Mouse (Mus musculus): ENCODE measurements around the gene Tecta.

GRCm38 (mm10) chr9:42294131-42294530, 105.6 kb downstream of the Tecta start:
- TF ChIP-seq CTCF (IDR thresholded peaks at IDR 0.05; ENCODE audit: low read depth, low read length) (no peak), POLR2AphosphoS5 (IDR thresholded peaks at IDR 0.05; ENCODE audit: insufficient replicate concordance, low read depth, low read length) (no peak), GATA1 (IDR thresholded peaks at IDR 0.05; ENCODE audit: borderline replicate concordance, low read length) (no peak), TAL1 (conservative IDR thresholded peaks at IDR 0.05; ENCODE audit: low read depth, low read length) (no peak), GATA2 (IDR thresholded peaks at IDR 0.05; ENCODE audit: borderline replicate concordance, low read depth, low read length) (no peak)

Measured in G1E (cell line).